Mouse (Mus musculus): ENCODE data around the gene Tagap.
"Not testable (repeated sequence)": the region's sequence is repeated elsewhere in the genome, so short reads cannot be mapped to it uniquely, and the experiment has no call there.

- TF ChIP-seq CTCF (IDR thresholded peaks at IDR 0.05; ENCODE audit: control insufficient read depth, insufficient read depth, low read length); POLR2A (IDR thresholded peaks at IDR 0.05; ENCODE audit: borderline replicate concordance, control insufficient read depth, low read depth, low read length): not testable (repeated sequence)
These were observed 25.5 kb downstream of the Tagap start for GRCm38 (mm10) chr17:7951333-7951732.
